ENCODE assay signal across 21 mouse cellular contexts in the genomic region with DNA sequence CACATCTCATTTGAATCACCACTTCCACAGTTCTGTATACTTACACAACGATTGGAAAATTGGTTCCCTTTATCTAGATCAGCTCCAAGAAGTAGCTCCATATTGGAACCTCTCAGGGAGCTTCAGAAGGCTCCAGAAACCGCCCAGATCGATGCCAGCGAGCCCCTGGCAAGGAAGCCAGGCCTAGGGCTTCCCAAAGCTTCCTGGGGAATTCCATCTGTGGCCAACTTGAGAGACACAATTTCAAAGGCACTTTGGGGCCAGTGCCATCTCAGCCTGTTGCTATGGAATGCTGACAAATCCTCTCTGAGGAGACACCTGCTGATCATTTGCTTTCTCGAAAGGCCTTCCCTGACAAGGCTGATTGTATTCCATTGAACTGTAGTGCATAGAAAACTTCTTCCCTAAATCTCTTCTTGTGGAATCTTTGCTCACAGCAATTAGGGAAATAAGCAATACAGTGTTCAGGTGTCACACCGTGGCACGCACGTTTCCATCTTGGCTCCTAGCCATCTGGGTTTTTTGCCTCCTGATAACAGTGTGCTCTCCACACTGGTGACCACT.
DNase-seq lines count a peak whose midpoint lies in the region; ATAC-seq and TF ChIP-seq lines count a peak whose summit lies in the region.
"Had no signal": no experiment of that assay in that cellular context is flagged by ENCODE, and none has a peak within 500 bp of the region (broad histone marks: within the 10 kb centered on the region; RNA-seq: fewer than 3 reads in every experiment).

No protein-coding gene starts in this region.

- TF ChIP-seq EP300 in liver, postnatal 0 days (IDR thresholded peaks at IDR 0.05; ENCODE audit: low read depth): no peak

- no peaks in the 10 kb centered on the region for H3K9me3 ChIP-seq in forebrain, embryonic 10.5 days
- H3K9me3 ChIP-seq in forebrain, embryonic 11.5 days (ENCODE audit: control insufficient read depth, low read length): no peaks in the 10 kb centered on the region
- H3K9me3 ChIP-seq in midbrain, embryonic 11.5 days (ENCODE audit: control insufficient read depth, low read length): no peaks in the 10 kb centered on the region
- H3K9me3 ChIP-seq in midbrain, embryonic 10.5 days (replicated peaks): no peaks in the 10 kb centered on the region
- H3K9me3 ChIP-seq in liver, postnatal 0 days (ENCODE audit: low read length): no peaks in the 10 kb centered on the region
- H3K9me3 ChIP-seq: kidney, embryonic 15.5 days; limb, embryonic 15.5 days; midbrain, embryonic 13.5 days; neural tube, embryonic 12.5 days had no signal

- H3K27ac ChIP-seq in forebrain, embryonic 10.5 days: 0 out of 2 replicates have a peak overlapping the region, but pooled peaks have one; percentile 35
- no peak overlapping the region for H3K27ac ChIP-seq in forebrain, embryonic 11.5 days (ENCODE audit: low read depth, low read length)
- H3K27ac ChIP-seq in midbrain, embryonic 11.5 days (ENCODE audit: low read depth, low read length): no peak overlapping the region
- H3K27ac ChIP-seq in midbrain, embryonic 10.5 days (replicated peaks): no peak overlapping the region
- no peak overlapping the region for H3K27ac ChIP-seq in liver, postnatal 0 days (ENCODE audit: low read depth)
- H3K27ac ChIP-seq: kidney, embryonic 15.5 days; layer of hippocampus, adult 2 months; limb, embryonic 15.5 days; midbrain, embryonic 13.5 days; neural tube, embryonic 12.5 days had no signal

- no peak for TF ChIP-seq CTCF in liver, postnatal 0 days (IDR thresholded peaks at IDR 0.05; ENCODE audit: low read depth)

- H3K4me3 ChIP-seq in forebrain, embryonic 10.5 days: no peak overlapping the region
- H3K4me3 ChIP-seq in forebrain, embryonic 11.5 days (ENCODE audit: low read depth, low read length): no peak overlapping the region
- no peak overlapping the region for H3K4me3 ChIP-seq in midbrain, embryonic 11.5 days (ENCODE audit: low read depth, low read length)
- H3K4me3 ChIP-seq in midbrain, embryonic 10.5 days: no peak overlapping the region
- no peak overlapping the region for H3K4me3 ChIP-seq in liver, postnatal 0 days (ENCODE audit: low read depth, low read length)
- H3K4me3 ChIP-seq: kidney, embryonic 15.5 days; layer of hippocampus, adult 2 months; limb, embryonic 15.5 days; midbrain, embryonic 13.5 days; neural tube, embryonic 12.5 days had no signal

- no peak overlapping the region for H3K4me2 ChIP-seq in forebrain, embryonic 11.5 days (ENCODE audit: low read depth, low read length, severe bottlenecking)
- no peak overlapping the region for H3K4me2 ChIP-seq in midbrain, embryonic 11.5 days
- no peak overlapping the region for H3K4me2 ChIP-seq in liver, postnatal 0 days (ENCODE audit: low read depth, low read length)
- H3K4me2 ChIP-seq: heart, embryonic 11.5 days; kidney, embryonic 15.5 days; limb, embryonic 15.5 days; midbrain, embryonic 13.5 days; neural tube, embryonic 12.5 days had no signal

- H3K36me3 ChIP-seq in forebrain, embryonic 10.5 days (replicated peaks): no peaks in the 10 kb centered on the region
- no peaks in the 10 kb centered on the region for H3K36me3 ChIP-seq in forebrain, embryonic 11.5 days (ENCODE audit: control insufficient read depth, insufficient read depth, low read length)
- no peaks in the 10 kb centered on the region for H3K36me3 ChIP-seq in midbrain, embryonic 11.5 days (ENCODE audit: control insufficient read depth, insufficient read depth, low read length)
- H3K36me3 ChIP-seq in midbrain, embryonic 10.5 days: no peaks in the 10 kb centered on the region
- no peaks in the 10 kb centered on the region for H3K36me3 ChIP-seq in liver, postnatal 0 days (replicated peaks; ENCODE audit: insufficient read depth, low read length)
- H3K36me3 ChIP-seq: kidney, embryonic 15.5 days; limb, embryonic 15.5 days; midbrain, embryonic 13.5 days; neural tube, embryonic 12.5 days had no signal

- WGBS in forebrain, embryonic 10.5 days: 53% methylated on average over 8 of the region's 8 CpGs
- 43% methylated on average over 8 of the region's 8 CpGs for WGBS in forebrain, embryonic 11.5 days
- 42% methylated on average over 8 of the region's 8 CpGs for WGBS in midbrain, embryonic 11.5 days
- 48% methylated on average over 8 of the region's 8 CpGs for WGBS in midbrain, embryonic 10.5 days
- WGBS in liver, postnatal 0 days (ENCODE audit: insufficient replicate concordance): 61% methylated on average over 8 of the region's 8 CpGs

- peaks cover 30% of the 10 kb centered on the region for H3K27me3 ChIP-seq in forebrain, embryonic 10.5 days (ENCODE audit: poor library complexity, severe bottlenecking)
- H3K27me3 ChIP-seq in forebrain, embryonic 11.5 days (ENCODE audit: control insufficient read depth, insufficient read depth, low read length): no peaks in the 10 kb centered on the region
- H3K27me3 ChIP-seq in midbrain, embryonic 11.5 days (ENCODE audit: control insufficient read depth, insufficient read depth, low read length): no peaks in the 10 kb centered on the region
- H3K27me3 ChIP-seq in midbrain, embryonic 10.5 days (ENCODE audit: low read depth, poor library complexity, severe bottlenecking): peaks cover 11% of the 10 kb centered on the region
- no peaks in the 10 kb centered on the region for H3K27me3 ChIP-seq in liver, postnatal 0 days (ENCODE audit: insufficient read depth, low read length)
- H3K27me3 ChIP-seq: CH12.LX; kidney, embryonic 15.5 days; limb, embryonic 15.5 days; midbrain, embryonic 13.5 days; neural tube, embryonic 12.5 days had no signal

- no peak for DNase-seq in forebrain, embryonic 10.5 days (ENCODE audit: extremely low spot score, low spot score)
- no peak for DNase-seq in forebrain, embryonic 11.5 days (ENCODE audit: low spot score)
- peak; percentile 72 for DNase-seq in midbrain, embryonic 11.5 days (ENCODE audit: low spot score, missing footprints)
- DNase-seq in midbrain, embryonic 10.5 days (ENCODE audit: low spot score): no peak
- DNase-seq in cerebellum, adult 11 months: peak; percentile 64
- peak; percentile 86 to 91 for DNase-seq in cerebellum, postnatal 25 days
- DNase-seq in liver, postnatal 0 days: no peak
- DNase-seq in adrenal gland, adult 2 months: no peak
- DNase-seq: gastrocnemius, postnatal 36 days; heart, postnatal 36 days; lung, adult 18-20 months; lung, postnatal 4 days; spleen, adult 18-20 months had no signal

- ATAC-seq in forebrain, embryonic 11.5 days (replicated peaks; ENCODE audit: low FRiP score): no peak
- ATAC-seq in midbrain, embryonic 11.5 days (ENCODE audit: low FRiP score): no peak
- no peak for ATAC-seq in liver, postnatal 0 days
- ATAC-seq: activated CD4-positive, CD25-positive, alpha-beta regulatory T cell, adult 4 months; midbrain, embryonic 13.5 days had no signal

- H3K4me1 ChIP-seq in forebrain, embryonic 10.5 days: peaks cover 34% of the 10 kb centered on the region
- H3K4me1 ChIP-seq in forebrain, embryonic 11.5 days (replicated peaks; ENCODE audit: control insufficient read depth, insufficient read depth, low read length): peaks cover 10% of the 10 kb centered on the region; the same call in 1 of the 2 replicates
- H3K4me1 ChIP-seq in midbrain, embryonic 11.5 days (ENCODE audit: control insufficient read depth, insufficient read depth, low read length): peaks cover 2% of the 10 kb centered on the region; the same call in 1 of the 2 replicates
- H3K4me1 ChIP-seq in midbrain, embryonic 10.5 days: peaks cover 29% of the 10 kb centered on the region
- no peaks in the 10 kb centered on the region for H3K4me1 ChIP-seq in liver, postnatal 0 days (ENCODE audit: insufficient read depth)
- H3K4me1 ChIP-seq: limb, embryonic 15.5 days had no signal

- H3K9ac ChIP-seq in forebrain, embryonic 11.5 days (ENCODE audit: low read length): no peak overlapping the region
- no peak overlapping the region for H3K9ac ChIP-seq in midbrain, embryonic 11.5 days (ENCODE audit: low read length)
- no peak overlapping the region for H3K9ac ChIP-seq in liver, postnatal 0 days (replicated peaks)
- H3K9ac ChIP-seq: kidney, embryonic 15.5 days; limb, embryonic 15.5 days; midbrain, embryonic 13.5 days; neural tube, embryonic 12.5 days had no signal

Comparison
In these comparisons a context has a peak if more than half of its experiments do, and no peak if none do; other contexts are left out.
1. DNase-seq: peak in midbrain, embryonic 11.5 days (single experiment), cerebellum, adult 11 months (single experiment) and cerebellum, postnatal 25 days (2 of 2); none in forebrain, embryonic 10.5 days (single experiment), forebrain, embryonic 11.5 days (single experiment), midbrain, embryonic 10.5 days (single experiment), liver, postnatal 0 days (single experiment) and adrenal gland, adult 2 months (single experiment).